ENCODE assay signal across 25 mouse cellular contexts in the genomic region with DNA sequence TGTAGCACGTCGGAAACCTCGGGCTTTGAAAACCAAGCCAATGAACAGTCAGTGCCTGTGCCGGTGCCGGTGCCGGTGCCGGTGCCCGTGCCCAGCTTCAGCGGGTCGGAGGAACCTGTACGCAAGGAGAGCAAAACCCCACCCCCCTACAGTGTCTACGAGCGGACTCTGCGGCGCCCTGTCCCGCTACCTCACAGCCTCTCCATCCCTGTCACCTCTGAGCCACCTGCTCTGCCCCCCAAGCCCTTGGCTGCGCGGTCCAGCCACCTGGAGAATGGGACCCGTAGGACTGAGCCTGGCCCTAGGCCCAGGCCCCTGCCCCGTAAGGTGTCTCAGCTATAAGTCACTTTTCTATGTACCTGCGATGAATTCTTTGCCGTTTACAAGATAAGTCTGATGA.
DNase-seq lines count a peak whose midpoint lies in the region; ATAC-seq and TF ChIP-seq lines count a peak whose summit lies in the region.
"Had no signal": no experiment of that assay in that cellular context is flagged by ENCODE, and none has a peak within 500 bp of the region (broad histone marks: within the 10 kb centered on the region; RNA-seq: fewer than 3 reads in every experiment).

No protein-coding gene starts in this region.

- peaks cover under 1% of the 10 kb centered on the region; the same call in 1 of the 2 replicates for H3K4me1 ChIP-seq in hindbrain, embryonic 15.5 days (replicated peaks)
- no peaks in the 10 kb centered on the region for H3K4me1 ChIP-seq in hindbrain, embryonic 12.5 days
- H3K4me1 ChIP-seq in liver, embryonic 14.5 days (replicated peaks; ENCODE audit: control insufficient read depth in 2 of 2, insufficient read depth in 2 of 2, low read length in 1 of 2), result peaks cover 23 to 25% of the 10 kb centered on the region in 2 experiments
- H3K4me1 ChIP-seq in E14TG2a.4 (replicated peaks; ENCODE audit: low read depth, low read length) (peaks cover 32% of the 10 kb centered on the region), ES-Bruce4 (ENCODE audit: control insufficient read depth, insufficient read depth, low read length) (no peaks in the 10 kb centered on the region)
- H3K4me1 ChIP-seq: forebrain, embryonic 10.5 days; megakaryocyte, embryonic 14.5 days; midbrain, embryonic 15.5 days; neural tube, embryonic 12.5 days had no signal

- 0 out of 2 replicates have a peak, but pooled peaks have one; percentile 47 for ATAC-seq in hindbrain, embryonic 15.5 days (ENCODE audit: low FRiP score, low read depth)
- no peak for ATAC-seq in hindbrain, embryonic 12.5 days (ENCODE audit: low FRiP score)
- no peak for ATAC-seq in liver, embryonic 14.5 days (ENCODE audit: insufficient read depth)
- ATAC-seq: hindbrain, embryonic 16.5 days; intestine, postnatal 0 days; midbrain, embryonic 15.5 days; Patski had no signal

- no peak overlapping the region for H3K27ac ChIP-seq in hindbrain, embryonic 15.5 days (replicated peaks)
- no peak overlapping the region for H3K27ac ChIP-seq in hindbrain, embryonic 12.5 days
- no peak overlapping the region for H3K27ac ChIP-seq in liver, embryonic 14.5 days
- H3K27ac ChIP-seq in ES-Bruce4 (ENCODE audit: insufficient read depth, low read length), result no peak overlapping the region
- H3K27ac ChIP-seq: embryonic facial prominence, embryonic 13.5 days; forebrain, embryonic 10.5 days; midbrain, embryonic 15.5 days; neural tube, embryonic 12.5 days had no signal

- TF ChIP-seq EP300 in liver, embryonic 14.5 days (IDR thresholded peaks at IDR 0.05; ENCODE audit: low read depth), result no peak
- no peak for TF ChIP-seq EP300 in ES-Bruce4 (IDR thresholded peaks at IDR 0.05; ENCODE audit: insufficient read depth, low read depth, low read length)

- no peak for DNase-seq in liver, embryonic 14.5 days (ENCODE audit: low read depth in 3 of 3, low spot score in 3 of 3)
- DNase-seq in liver, result no peak
- no peak for DNase-seq in adrenal gland, adult (ENCODE audit: inconsistent age in 2 of 2, low spot score in 1 of 2)
- DNase-seq: adrenal gland, postnatal 25 days; B cell, adult 2 months; cerebellum, adult 18-20 months; cerebellum, postnatal 10 days; kidney, adult 9 months; kidney, postnatal 25 days; lung, postnatal 4 days; right cerebral cortex, postnatal 14 days; thymus, postnatal 4 days had no signal

- no peaks in the 10 kb centered on the region for H3K27me3 ChIP-seq in hindbrain, embryonic 15.5 days
- no peaks in the 10 kb centered on the region for H3K27me3 ChIP-seq in hindbrain, embryonic 12.5 days
- no peaks in the 10 kb centered on the region; the same call in none of the 2 replicates for H3K27me3 ChIP-seq in liver, embryonic 14.5 days (ENCODE audit: control insufficient read depth, insufficient read depth, low read length)
- H3K27me3 ChIP-seq in E14TG2a.4 (ENCODE audit: insufficient read depth, low read length), result no peaks in the 10 kb centered on the region; the same call in 1 of the 2 replicates
- no peaks in the 10 kb centered on the region for H3K27me3 ChIP-seq in ES-Bruce4 (ENCODE audit: control insufficient read depth, insufficient read depth, low read length, poor library complexity, severe bottlenecking)
- H3K27me3 ChIP-seq: embryonic facial prominence, embryonic 13.5 days; megakaryocyte, embryonic 14.5 days; midbrain, embryonic 15.5 days; neural tube, embryonic 12.5 days; Patski had no signal

- H3K4me2 ChIP-seq in hindbrain, embryonic 15.5 days, result no peak overlapping the region
- H3K4me2 ChIP-seq in hindbrain, embryonic 12.5 days (replicated peaks), result no peak overlapping the region
- H3K4me2 ChIP-seq in liver, embryonic 14.5 days (ENCODE audit: low read depth), result no peak overlapping the region
- H3K4me2 ChIP-seq: embryonic facial prominence, embryonic 13.5 days; midbrain, embryonic 15.5 days; neural tube, embryonic 12.5 days had no signal

- H3K9me3 ChIP-seq in hindbrain, embryonic 15.5 days, result no peaks in the 10 kb centered on the region
- no peaks in the 10 kb centered on the region for H3K9me3 ChIP-seq in hindbrain, embryonic 12.5 days (replicated peaks)
- H3K9me3 ChIP-seq in liver, embryonic 14.5 days (ENCODE audit: control insufficient read depth, low read length), result no peaks in the 10 kb centered on the region
- H3K9me3 ChIP-seq in E14TG2a.4 (ENCODE audit: low read length) (no peaks in the 10 kb centered on the region), ES-Bruce4 (replicated peaks; ENCODE audit: control insufficient read depth, insufficient read depth, low read length, poor library complexity, severe bottlenecking) (no peaks in the 10 kb centered on the region)
- H3K9me3 ChIP-seq: embryonic facial prominence, embryonic 13.5 days; forebrain, embryonic 10.5 days; megakaryocyte, embryonic 14.5 days; midbrain, embryonic 15.5 days; neural tube, embryonic 12.5 days had no signal

- TF ChIP-seq CTCF in liver, embryonic 14.5 days (IDR thresholded peaks at IDR 0.05; ENCODE audit: low read depth), result no peak
- TF ChIP-seq CTCF in E14TG2a.4 (conservative IDR thresholded peaks at IDR 0.05; ENCODE audit: low read length) (no peak), ES-Bruce4 (IDR thresholded peaks at IDR 0.05; ENCODE audit: low read depth, low read length) (no peak)

- H3K36me3 ChIP-seq in hindbrain, embryonic 15.5 days, result peaks cover 9% of the 10 kb centered on the region
- H3K36me3 ChIP-seq in hindbrain, embryonic 12.5 days, result peaks cover 5% of the 10 kb centered on the region; the same call in 1 of the 2 replicates
- H3K36me3 ChIP-seq in liver, embryonic 14.5 days (replicated peaks; ENCODE audit: control insufficient read depth, insufficient read depth, low read depth), result no peaks in the 10 kb centered on the region
- H3K36me3 ChIP-seq in E14TG2a.4 (ENCODE audit: insufficient read depth, low read length) (no peaks in the 10 kb centered on the region), ES-Bruce4 (ENCODE audit: control insufficient read depth, insufficient read depth, low read length, poor library complexity, severe bottlenecking) (no peaks in the 10 kb centered on the region)
- H3K36me3 ChIP-seq: forebrain, embryonic 10.5 days; midbrain, embryonic 15.5 days; neural tube, embryonic 12.5 days had no signal

- H3K4me3 ChIP-seq in hindbrain, embryonic 15.5 days, result no peak overlapping the region
- no peak overlapping the region for H3K4me3 ChIP-seq in hindbrain, embryonic 12.5 days
- H3K4me3 ChIP-seq in liver, embryonic 14.5 days (ENCODE audit: insufficient read depth in 1 of 2, low read depth in 2 of 2, low read length in 2 of 2), result no peak overlapping the region
- peak overlapping the region; percentile 64 for H3K4me3 ChIP-seq in E14TG2a.4 (replicated peaks; ENCODE audit: low read length)
- peak overlapping the region; percentile 5; the same call in 1 of the 2 replicates for H3K4me3 ChIP-seq in ES-Bruce4 (ENCODE audit: low read depth, low read length)
- H3K4me3 ChIP-seq: embryonic facial prominence, embryonic 13.5 days; forebrain, embryonic 10.5 days; megakaryocyte, embryonic 14.5 days; midbrain, embryonic 15.5 days; neural tube, embryonic 12.5 days had no signal

- WGBS in hindbrain, embryonic 15.5 days, result 94% methylated on average over 22 of the region's 22 CpGs
- 93% methylated on average over 22 of the region's 22 CpGs for WGBS in hindbrain, embryonic 12.5 days
- 90% methylated on average over 22 of the region's 22 CpGs for WGBS in liver, embryonic 14.5 days (ENCODE audit: insufficient replicate concordance)

- H3K9ac ChIP-seq in hindbrain, embryonic 15.5 days, result no peak overlapping the region
- H3K9ac ChIP-seq in hindbrain, embryonic 12.5 days, result no peak overlapping the region
- 0 out of 2 replicates have a peak overlapping the region, but pooled peaks have one; percentile 7 for H3K9ac ChIP-seq in liver, embryonic 14.5 days (replicated peaks)
- no peak overlapping the region for H3K9ac ChIP-seq in ES-Bruce4 (ENCODE audit: low read depth, poor library complexity, severe bottlenecking)
- H3K9ac ChIP-seq: embryonic facial prominence, embryonic 13.5 days; forebrain, postnatal 0 days; midbrain, embryonic 15.5 days; neural tube, embryonic 12.5 days had no signal

- no peak for TF ChIP-seq POLR2A in ES-Bruce4 (IDR thresholded peaks at IDR 0.05; ENCODE audit: insufficient read depth, low read length)

Comparison
In these comparisons a context has a peak if more than half of its experiments do, and no peak if none do; other contexts are left out.
1. H3K4me3 ChIP-seq: peak in E14TG2a.4 (single experiment) and ES-Bruce4 (single experiment); none in hindbrain, embryonic 15.5 days (single experiment), hindbrain, embryonic 12.5 days (single experiment) and liver, embryonic 14.5 days (0 of 2).